Mouse (Mus musculus) megakaryocyte progenitor cell, adult 5-6 weeks (primary cell): ENCODE data around the gene Hspa12b. TPM values are rescaled to one million over a fixed set of nuclear protein-coding genes. Genes with fewer than 3 reads are reported as not detected.
"Not testable (repeated sequence)": the region's sequence is repeated elsewhere in the genome, so short reads cannot be mapped to it uniquely, and the experiment has no call there.

Experiments
- ATAC-seq: replicated peaks from 2 replicates; pipeline ENCODE4 v1.8.0; 2016; ENCODE audit warnings: mild to moderate bottlenecking, moderate TSS enrichment, inconsistent platforms; ENCODE audit not compliant: poor library complexity
- total RNA-seq, 2 experiments: library from RNA; stranded (forward) in 1 of 2; stranded (reverse) in 1 of 2; fragments of 157-497, 149-512 nt in 1 of 2; fragments of 200-1000 nt in 1 of 2; gene quantifications; 2 replicates each; pipeline versions ENCODE4 v1.2.3 to v1.2.4; 2015 to 2017

Gene Hspa12b
- total RNA-seq (2015): 0.12 TPM in 1 of 2 replicates, not detected in the other
- 0.44 TPM in 1 of 2 replicates, not detected in the other for total RNA-seq (2017)

DNA sequence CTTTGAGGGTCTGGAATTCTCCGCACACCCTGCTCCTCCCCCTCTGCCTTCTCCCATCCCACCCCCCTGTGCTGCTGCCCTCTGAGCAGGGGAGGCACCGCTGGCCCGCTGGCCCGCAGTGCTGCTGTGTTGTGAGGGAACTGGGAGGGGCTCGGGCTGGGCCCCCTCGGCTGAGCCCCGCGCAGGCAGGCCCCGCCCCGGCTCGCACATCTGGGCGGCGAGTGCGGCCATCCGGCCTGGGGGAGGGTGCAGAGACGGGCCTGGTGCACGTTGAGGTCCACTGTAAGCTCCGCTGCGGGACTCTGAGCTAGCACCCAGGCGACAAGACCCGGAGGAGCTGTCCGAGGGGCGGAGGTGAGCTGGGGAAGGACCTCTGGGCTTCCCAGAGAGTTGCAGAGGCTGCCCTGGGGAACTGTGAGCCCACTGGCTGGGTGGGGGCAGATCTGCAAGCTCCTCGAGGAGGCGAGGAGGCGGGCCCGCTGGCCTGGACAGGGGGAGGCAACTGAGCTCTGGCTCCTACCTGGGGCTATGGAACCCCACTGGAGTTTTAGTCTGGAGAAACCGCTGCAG is at the start of gene Hspa12b:
Hspa12b (plus strand) TSS at position 120 of the 570 bp plus-strand sequence.
- ATAC-seq: peak; percentile 42

DNA sequence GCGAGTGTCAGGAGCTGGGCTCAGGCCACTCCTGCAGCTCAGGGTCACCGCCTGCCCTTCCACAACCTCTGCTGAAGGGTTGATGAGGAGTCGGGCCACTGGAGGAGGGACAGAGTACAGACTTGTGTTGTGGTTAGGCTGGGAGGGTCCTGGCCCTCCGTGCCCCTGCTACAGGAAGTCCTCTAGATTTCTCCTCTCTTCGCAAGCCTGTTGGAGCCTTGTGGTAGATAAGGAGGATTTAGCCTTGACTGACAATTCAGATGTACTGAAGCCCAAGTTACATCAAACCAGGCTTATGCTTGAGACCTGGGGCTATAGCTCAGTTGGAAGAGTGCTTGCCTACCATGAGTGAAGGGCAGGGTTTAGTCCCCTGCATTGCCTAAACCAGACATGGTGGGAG is 46.6 kb upstream of the Hspa12b start:
- peak; percentile 78 for ATAC-seq

- no peak for ATAC-seq
These were observed 42.9 kb upstream of the Hspa12b start for GRCm38 (mm10) chr2:131084206-131084605.

DNA sequence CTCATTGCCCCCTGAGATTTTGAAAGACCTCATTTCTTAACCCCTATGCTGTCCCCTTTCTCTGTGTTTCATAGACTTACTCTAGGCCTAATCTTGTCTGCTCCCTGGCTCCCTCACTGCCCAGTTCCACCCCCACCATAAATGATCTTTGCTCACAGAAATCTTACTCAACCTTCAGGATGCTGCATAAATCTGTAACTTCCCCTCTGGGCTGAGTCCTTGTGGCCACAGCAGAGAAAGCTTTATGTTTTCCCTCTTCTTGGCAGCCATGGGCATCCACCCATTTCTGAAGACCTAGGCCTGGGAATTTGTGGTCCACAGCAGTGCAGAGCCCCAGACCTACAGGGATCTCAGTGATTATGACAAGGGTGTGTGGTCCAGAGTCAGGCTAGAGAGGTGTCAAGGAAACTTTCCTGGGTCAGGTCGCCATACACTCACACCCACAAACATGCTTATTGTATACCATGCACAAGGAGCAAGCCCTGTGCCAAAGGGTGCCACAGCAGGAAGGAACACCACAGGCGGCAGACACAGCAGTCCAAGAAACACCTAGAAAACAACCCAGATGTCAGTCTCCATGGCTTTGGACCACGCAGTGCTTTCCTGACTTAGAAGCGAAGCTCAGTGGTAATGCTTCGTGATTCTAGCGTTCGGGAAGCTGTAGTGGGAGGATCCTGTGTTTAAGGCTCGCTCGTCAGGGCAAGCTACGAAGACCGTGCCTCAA is 40.3 kb upstream of the Hspa12b start, which contains the start of gene Siglec1:
Siglec1 (minus strand) TSS at position 99 of the 724 bp plus-strand sequence.
- ATAC-seq: peak; percentile 36

- peak; percentile 40; the same call in 1 of the 2 replicates for ATAC-seq
These were observed 38.5 kb upstream of the Hspa12b start for GRCm38 (mm10) chr2:131088581-131088980.

- peak; percentile 48 for ATAC-seq
These were observed 37.4 kb upstream of the Hspa12b start for GRCm38 (mm10) chr2:131089634-131090033.

DNA sequence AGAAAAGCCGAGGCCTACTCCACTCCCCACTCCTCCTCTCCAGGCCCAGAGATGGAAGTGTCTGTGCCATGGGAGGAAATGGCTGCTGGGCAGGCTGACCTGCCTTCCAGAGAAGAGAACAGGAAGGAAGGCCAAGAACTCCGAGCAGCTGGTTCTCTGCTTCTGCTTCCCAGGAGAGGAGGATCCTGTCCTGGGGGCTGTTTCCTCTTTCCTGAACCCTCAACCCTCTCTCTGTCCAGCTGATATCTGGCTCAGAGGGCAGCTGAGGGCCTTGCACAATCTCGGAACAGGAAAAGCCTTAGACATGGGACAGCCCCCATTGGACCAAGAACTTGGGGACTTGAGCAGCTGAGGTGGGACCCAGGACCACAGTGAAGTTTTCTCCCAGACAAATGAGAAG is 36.2 kb upstream of the Hspa12b start:
- ATAC-seq: peak; percentile 16

DNA sequence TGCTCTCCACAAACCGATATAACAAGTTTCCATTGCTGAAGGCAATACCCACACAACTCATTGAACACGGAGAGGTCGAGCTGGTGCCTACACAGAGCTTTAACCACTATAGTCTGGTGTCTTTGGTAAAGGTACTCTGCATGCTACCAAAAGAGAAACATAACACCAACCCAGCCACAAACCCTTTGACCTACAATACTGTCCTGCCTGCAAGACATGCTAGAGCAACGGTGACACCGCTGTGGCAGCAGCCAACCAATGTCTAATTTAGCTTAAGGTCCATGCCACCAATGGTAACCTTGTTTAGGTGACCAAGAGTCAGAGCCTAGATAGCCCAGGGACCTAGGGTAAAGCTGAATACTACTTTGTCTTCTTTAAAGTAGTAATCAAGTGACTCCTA is 33.5 kb upstream of the Hspa12b start:
- no peak for ATAC-seq

- peak; percentile 82 for ATAC-seq
These were observed 32.3 kb upstream of the Hspa12b start for GRCm38 (mm10) chr2:131094823-131095222.

- peak; percentile 77 for ATAC-seq
These were observed 30.8 kb upstream of the Hspa12b start for GRCm38 (mm10) chr2:131096101-131096795.

DNA sequence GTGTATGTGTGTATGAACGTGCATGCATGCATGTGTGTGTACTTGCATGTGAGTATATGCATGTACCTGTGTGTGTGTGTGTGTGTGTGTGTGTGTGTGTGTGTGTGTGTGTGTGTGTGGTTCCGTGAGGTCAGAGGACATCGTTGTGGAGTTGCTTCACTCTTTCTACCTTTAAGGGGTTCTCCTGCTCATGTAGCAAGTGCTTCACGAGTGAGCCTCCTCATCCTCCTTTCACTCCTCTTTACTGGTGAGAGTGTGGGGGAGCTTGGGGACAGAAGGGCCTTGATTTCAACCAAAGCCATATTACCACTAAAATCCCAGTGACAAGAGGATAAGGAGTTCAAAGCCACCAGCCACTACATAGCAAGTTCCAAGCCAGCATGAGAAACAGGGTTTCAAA is 30.0 kb upstream of the Hspa12b start:
- no peak for ATAC-seq

DNA sequence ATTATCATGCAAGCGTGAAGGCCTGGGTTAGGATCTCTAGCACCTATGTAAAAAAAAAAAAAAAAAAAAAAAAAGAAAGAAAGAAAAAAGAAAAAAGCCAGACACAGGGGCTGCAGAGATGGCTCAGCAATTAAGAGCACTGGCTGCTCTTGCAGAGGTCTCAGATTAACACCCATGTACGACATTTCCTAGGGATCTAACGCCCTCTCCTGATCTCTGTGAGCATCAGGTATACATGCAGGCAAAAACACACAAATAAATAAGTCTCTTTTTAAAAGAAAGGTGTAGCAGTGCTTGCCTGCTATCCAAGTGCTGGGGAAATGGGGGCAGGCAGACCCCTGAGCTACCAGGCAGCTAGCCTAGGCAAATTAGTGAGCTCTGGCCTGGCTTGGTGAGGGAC is 25.6 kb upstream of the Hspa12b start:
- no peak for ATAC-seq

- no peak for ATAC-seq
These were observed 23.1 kb upstream of the Hspa12b start for GRCm38 (mm10) chr2:131104021-131104420.

DNA sequence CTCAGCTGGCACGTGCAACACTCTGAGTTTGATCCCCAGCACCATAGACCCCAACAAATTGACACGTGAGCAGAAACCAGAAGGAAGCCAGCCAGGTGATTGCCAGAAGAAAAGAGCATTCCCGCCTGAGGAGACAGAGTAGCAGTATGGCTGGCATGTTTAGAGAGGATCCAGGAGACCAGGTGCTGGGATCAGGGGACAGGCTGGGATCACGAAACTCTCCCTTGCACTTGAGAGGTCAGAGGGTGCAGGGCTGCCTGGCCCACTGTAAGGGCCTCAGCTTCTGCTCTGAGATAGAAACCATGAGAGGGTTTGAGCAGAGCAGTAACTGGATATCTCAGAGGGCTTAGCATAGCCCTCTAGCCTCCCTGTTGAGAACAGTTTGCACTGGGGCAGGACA is 22.0 kb upstream of the Hspa12b start:
- not testable (repeated sequence) for ATAC-seq

DNA sequence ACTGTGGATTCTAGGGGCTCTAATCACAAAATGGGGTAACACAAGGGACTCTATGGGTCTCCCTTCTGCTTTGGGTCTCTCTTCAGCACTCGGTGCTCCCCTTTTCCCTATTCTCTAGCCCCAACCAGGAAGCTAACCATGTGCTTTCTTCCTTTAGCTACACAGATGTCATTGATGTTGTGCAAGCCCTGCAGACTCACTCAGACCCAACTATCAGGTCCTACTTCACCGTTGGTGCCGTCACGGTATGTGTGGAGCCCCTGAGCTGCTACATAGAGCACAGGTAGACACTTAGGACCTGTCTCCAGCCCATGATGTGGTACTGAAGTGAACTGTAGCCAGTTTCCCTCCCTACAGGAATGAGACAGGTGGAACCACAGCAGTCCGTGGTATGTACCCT is 21.1 kb upstream of the Hspa12b start:
- ATAC-seq: no peak

DNA sequence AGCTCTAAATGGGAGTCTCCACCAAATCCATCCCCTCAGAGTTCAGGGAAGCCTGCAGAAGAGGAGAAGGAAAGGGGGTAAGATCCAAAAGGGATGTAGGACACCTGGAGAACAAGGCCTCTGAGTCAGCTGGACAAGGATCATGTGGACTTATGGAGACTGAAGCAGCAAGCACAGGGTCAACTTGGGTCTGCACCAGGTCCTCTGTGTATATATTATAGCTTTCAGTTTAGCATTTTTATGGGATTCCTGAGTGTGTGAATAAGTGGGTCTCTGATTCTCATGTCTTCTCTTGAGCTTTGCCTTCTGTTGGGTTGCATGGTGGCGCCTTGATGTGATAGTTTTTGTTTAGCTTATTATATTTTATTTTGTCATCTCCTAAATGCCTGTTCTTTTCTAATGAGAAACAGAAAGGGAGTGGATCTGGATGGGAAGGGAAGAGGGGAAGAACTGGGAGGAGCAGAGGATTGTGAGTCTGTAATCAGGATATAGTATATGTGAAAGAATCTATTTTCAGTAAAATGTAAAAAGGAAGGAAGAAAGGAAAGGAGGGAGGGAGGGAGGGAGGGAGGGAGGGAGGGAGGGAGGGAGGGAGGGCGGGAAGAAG is 8.0 kb upstream of the Hspa12b start:
- ATAC-seq: no peak

DNA sequence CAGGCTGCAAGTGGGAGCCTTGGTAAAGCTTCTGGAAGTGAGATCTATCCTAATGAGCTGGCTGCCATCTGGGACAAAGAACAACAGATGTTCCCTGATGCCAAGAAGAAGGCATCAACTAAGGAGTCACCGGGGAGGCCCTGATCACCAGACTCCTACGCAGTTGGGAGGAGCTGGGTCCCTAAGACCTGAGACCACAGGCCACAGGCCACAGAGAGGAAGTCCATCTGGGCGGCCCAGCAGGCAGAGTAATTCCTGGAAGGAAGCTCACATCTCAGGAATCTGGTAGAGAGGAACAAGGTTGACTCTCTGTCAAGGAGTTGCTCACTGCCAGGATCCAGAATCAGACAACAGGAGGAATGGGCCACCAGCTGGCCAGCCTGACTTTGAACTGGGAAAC is 2.9 kb upstream of the Hspa12b start:
- peak; percentile 59 for ATAC-seq

DNA sequence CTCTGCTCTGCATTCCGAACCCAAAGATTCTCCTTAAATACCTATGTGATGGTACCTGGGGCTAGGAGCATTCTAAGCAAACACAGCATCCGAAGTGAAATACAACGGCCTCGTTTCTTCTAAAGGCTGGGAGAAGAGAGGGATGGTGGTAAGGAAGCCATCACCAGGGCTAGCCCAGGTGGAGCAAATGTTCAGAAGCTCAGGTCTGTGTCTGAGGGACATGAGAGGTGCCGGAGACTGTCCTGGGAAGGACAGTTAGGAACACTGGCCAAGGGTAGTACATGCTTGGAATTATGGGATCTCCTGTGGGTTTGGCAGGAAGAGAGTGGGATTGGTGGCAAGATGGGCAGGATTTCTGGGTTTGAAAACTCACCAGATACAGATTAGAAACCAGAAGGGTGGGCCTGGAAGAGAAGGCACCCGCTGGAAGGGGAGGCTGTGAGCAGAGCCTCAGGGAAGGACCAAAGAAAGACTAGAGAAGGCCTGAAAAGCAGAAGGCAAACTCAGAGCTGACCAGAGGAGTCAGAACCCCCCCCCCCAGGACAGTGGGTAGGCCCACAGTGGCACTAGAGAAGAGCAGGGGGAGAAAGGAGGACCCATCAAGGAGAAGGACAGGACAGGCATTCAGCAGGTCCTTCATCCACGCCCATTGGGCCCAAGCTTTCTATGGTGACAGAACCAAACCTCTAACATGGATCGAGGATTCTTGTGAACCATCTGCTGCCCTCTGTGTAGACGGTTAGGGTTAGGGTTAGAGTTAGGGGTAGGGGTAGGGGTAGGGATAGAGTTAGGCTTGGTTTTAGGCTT is 1.7 kb upstream of the Hspa12b start:
- no peak for ATAC-seq

GRCm38 (mm10) chr2:131125964-131126815 is 890 bp upstream of the Hspa12b start:
- no peak for ATAC-seq

DNA sequence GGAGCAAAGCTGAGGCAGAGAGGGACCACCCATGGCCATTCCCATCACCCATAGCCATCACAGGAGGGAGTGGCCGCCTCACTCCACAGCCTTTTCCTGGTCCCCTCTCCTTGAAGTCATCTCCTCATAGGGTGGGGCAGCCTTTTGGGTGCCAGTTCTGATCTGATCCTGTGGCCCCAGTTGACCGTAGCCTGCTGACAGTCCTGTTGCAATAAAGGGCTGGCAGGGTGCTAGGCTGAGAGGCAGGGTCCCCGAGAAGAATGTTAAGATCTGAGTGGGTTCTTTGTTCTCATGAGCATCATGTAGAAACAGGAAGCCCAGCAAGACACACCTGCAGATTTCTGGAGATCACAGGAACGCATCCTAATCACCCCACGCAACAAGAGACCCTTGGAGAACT is 1.1 kb downstream of the Hspa12b start:
- ATAC-seq: no peak
